Mouse (Mus musculus): ENCODE results near the gene Tbc1d5. TPM values are rescaled to one million over a fixed set of nuclear protein-coding genes. Genes with fewer than 3 reads are reported as not detected.

Tbc1d5 gene
- polyA plus RNA-seq, 2 experiments: 2.9 to 3.2 TPM

- Histone ChIP-seq H3K27ac (no peak overlapping the region), H3K27me3 (ENCODE audit: control insufficient read depth, insufficient read depth, low read length) (no peaks in the 10 kb centered on the region), H3K4me1 (replicated peaks; ENCODE audit: control insufficient read depth in 2 of 2, insufficient read depth in 2 of 2, low read length in 1 of 2) (no peaks in the 10 kb centered on the region; a peak in 1 of 4 replicates), H3K4me3 (ENCODE audit: insufficient read depth in 1 of 2, low read depth in 2 of 2, low read length in 2 of 2) (no peak overlapping the region), H3K4me2 (ENCODE audit: low read depth) (no peak overlapping the region), H3K9ac (replicated peaks) (no peak overlapping the region), H3K36me3 (replicated peaks; ENCODE audit: control insufficient read depth, insufficient read depth, low read depth) (no peaks in the 10 kb centered on the region), H3K9me3 (ENCODE audit: control insufficient read depth, low read length) (no peaks in the 10 kb centered on the region)
- no peak for ATAC-seq (ENCODE audit: insufficient read depth)
- 54% methylated on average over 5 of the region's 5 CpGs for WGBS (ENCODE audit: insufficient replicate concordance)
- TF ChIP-seq EP300 (IDR thresholded peaks at IDR 0.05; ENCODE audit: low read depth) (no peak), CTCF (IDR thresholded peaks at IDR 0.05; ENCODE audit: low read depth) (no peak)
- DNase-seq (ENCODE audit: low read depth in 3 of 3, low spot score in 3 of 3): no peak
Observed at GRCm38 (mm10) chr17:50762231-50762630, 416.9 kb downstream of the Tbc1d5 start.

- Histone ChIP-seq H3K4me3 (ENCODE audit: insufficient read depth in 1 of 2, low read depth in 2 of 2, low read length in 2 of 2) (no peak overlapping the region), H3K9ac (replicated peaks) (no peak overlapping the region), H3K4me1 (replicated peaks; ENCODE audit: control insufficient read depth in 2 of 2, insufficient read depth in 2 of 2, low read length in 1 of 2) (no peaks in the 10 kb centered on the region; a peak in 1 of 4 replicates), H3K9me3 (ENCODE audit: control insufficient read depth, low read length) (no peaks in the 10 kb centered on the region), H3K27me3 (ENCODE audit: control insufficient read depth, insufficient read depth, low read length) (no peaks in the 10 kb centered on the region), H3K27ac (no peak overlapping the region), H3K36me3 (replicated peaks; ENCODE audit: control insufficient read depth, insufficient read depth, low read depth) (no peaks in the 10 kb centered on the region), H3K4me2 (ENCODE audit: low read depth) (no peak overlapping the region)
- WGBS (ENCODE audit: insufficient replicate concordance): 60% methylated on average over 5 of the region's 5 CpGs
- DNase-seq (ENCODE audit: low read depth in 3 of 3, low spot score in 3 of 3) (no peak), ATAC-seq (ENCODE audit: insufficient read depth) (no peak)
- TF ChIP-seq EP300 (IDR thresholded peaks at IDR 0.05; ENCODE audit: low read depth): no peak
- TF ChIP-seq CTCF (IDR thresholded peaks at IDR 0.05; ENCODE audit: low read depth): no peak
Observed at GRCm38 (mm10) chr17:50761082-50761481, 418.1 kb downstream of the Tbc1d5 start.

GRCm38 (mm10) chr17:50753356-50754138 lies 425.6 kb downstream of the Tbc1d5 start:
- H3K27ac ChIP-seq: no peak overlapping the region
- H3K4me2 ChIP-seq (ENCODE audit: low read depth): no peak overlapping the region
- ATAC-seq (ENCODE audit: insufficient read depth) (no peak), DNase-seq (ENCODE audit: low read depth in 3 of 3, low spot score in 3 of 3) (no peak)
- TF ChIP-seq EP300 (IDR thresholded peaks at IDR 0.05; ENCODE audit: low read depth): no peak
- TF ChIP-seq CTCF (IDR thresholded peaks at IDR 0.05; ENCODE audit: low read depth): no peak
- H3K4me1 ChIP-seq (replicated peaks; ENCODE audit: control insufficient read depth in 2 of 2, insufficient read depth in 2 of 2, low read length in 1 of 2): no peaks in the 10 kb centered on the region
- H3K36me3 ChIP-seq (replicated peaks; ENCODE audit: control insufficient read depth, insufficient read depth, low read depth): no peaks in the 10 kb centered on the region
- H3K4me3 ChIP-seq (ENCODE audit: insufficient read depth in 1 of 2, low read depth in 2 of 2, low read length in 2 of 2): no peak overlapping the region
- 58% methylated on average over 9 of the region's 9 CpGs for WGBS (ENCODE audit: insufficient replicate concordance)
- H3K9me3 ChIP-seq (ENCODE audit: control insufficient read depth, low read length): no peaks in the 10 kb centered on the region
- no peak overlapping the region for H3K9ac ChIP-seq (replicated peaks)
- H3K27me3 ChIP-seq (ENCODE audit: control insufficient read depth, insufficient read depth, low read length): no peaks in the 10 kb centered on the region

- ATAC-seq (ENCODE audit: insufficient read depth): no peak
- no peaks in the 10 kb centered on the region for H3K36me3 ChIP-seq (replicated peaks; ENCODE audit: control insufficient read depth, insufficient read depth, low read depth)
- no peak for DNase-seq (ENCODE audit: low read depth in 3 of 3, low spot score in 3 of 3)
- H3K4me2 ChIP-seq (ENCODE audit: low read depth): no peak overlapping the region
- H3K4me1 ChIP-seq (replicated peaks; ENCODE audit: control insufficient read depth in 2 of 2, insufficient read depth in 2 of 2, low read length in 1 of 2): no peaks in the 10 kb centered on the region
- no peaks in the 10 kb centered on the region for H3K27me3 ChIP-seq (ENCODE audit: control insufficient read depth, insufficient read depth, low read length)
- no peak overlapping the region for H3K9ac ChIP-seq (replicated peaks)
- H3K4me3 ChIP-seq (ENCODE audit: insufficient read depth in 1 of 2, low read depth in 2 of 2, low read length in 2 of 2): no peak overlapping the region
- no peak for TF ChIP-seq EP300 (IDR thresholded peaks at IDR 0.05; ENCODE audit: low read depth)
- TF ChIP-seq CTCF (IDR thresholded peaks at IDR 0.05; ENCODE audit: low read depth): no peak
- H3K9me3 ChIP-seq (ENCODE audit: control insufficient read depth, low read length): no peaks in the 10 kb centered on the region
- 79% methylated on average over 3 of the region's 3 CpGs for WGBS (ENCODE audit: insufficient replicate concordance)
- no peak overlapping the region for H3K27ac ChIP-seq
Observed at GRCm38 (mm10) chr17:50752753-50753152, 426.4 kb downstream of the Tbc1d5 start.

GRCm38 (mm10) chr17:50751911-50752310 lies 427.2 kb downstream of the Tbc1d5 start:
- 74% methylated on average over 3 of the region's 3 CpGs for WGBS (ENCODE audit: insufficient replicate concordance)
- ATAC-seq (ENCODE audit: insufficient read depth): no peak
- Histone ChIP-seq H3K27me3 (ENCODE audit: control insufficient read depth, insufficient read depth, low read length) (no peaks in the 10 kb centered on the region), H3K9me3 (ENCODE audit: control insufficient read depth, low read length) (no peaks in the 10 kb centered on the region), H3K4me3 (ENCODE audit: insufficient read depth in 1 of 2, low read depth in 2 of 2, low read length in 2 of 2) (no peak overlapping the region), H3K4me1 (replicated peaks; ENCODE audit: control insufficient read depth in 2 of 2, insufficient read depth in 2 of 2, low read length in 1 of 2) (no peaks in the 10 kb centered on the region), H3K4me2 (ENCODE audit: low read depth) (no peak overlapping the region), H3K36me3 (replicated peaks; ENCODE audit: control insufficient read depth, insufficient read depth, low read depth) (no peaks in the 10 kb centered on the region), H3K27ac (no peak overlapping the region), H3K9ac (replicated peaks) (no peak overlapping the region)
- DNase-seq (ENCODE audit: low read depth in 3 of 3, low spot score in 3 of 3): no peak
- TF ChIP-seq EP300 (IDR thresholded peaks at IDR 0.05; ENCODE audit: low read depth) (no peak), CTCF (IDR thresholded peaks at IDR 0.05; ENCODE audit: low read depth) (no peak)
